Mouse (Mus musculus): ENCODE data around the gene Sh3kbp1. TPM values are rescaled to one million over a fixed set of nuclear protein-coding genes. Genes with fewer than 3 reads are reported as not detected.

The Sh3kbp1 gene
- polyA plus RNA-seq, 1 experiment from 2014 or later = 9.7 TPM

- TF ChIP-seq EP300 (IDR thresholded peaks at IDR 0.05; ENCODE audit: low read depth) (no peak), CTCF (IDR thresholded peaks at IDR 0.05; ENCODE audit: low read depth) (no peak)
- H3K36me3 ChIP-seq (replicated peaks; ENCODE audit: insufficient read depth, low read length) = no peaks in the 10 kb centered on the region
- WGBS (ENCODE audit: insufficient replicate concordance) = 74% methylated on average over 2 of the region's 2 CpGs
- no peak overlapping the region for H3K27ac ChIP-seq (ENCODE audit: low read depth)
- no peaks in the 10 kb centered on the region for H3K27me3 ChIP-seq (ENCODE audit: insufficient read depth, low read length)
- no peak overlapping the region for H3K4me3 ChIP-seq (ENCODE audit: low read depth, low read length)
- DNase-seq = no peak
- no peak overlapping the region for H3K4me2 ChIP-seq (ENCODE audit: low read depth, low read length)
- no peak overlapping the region for H3K9ac ChIP-seq (replicated peaks)
- no peaks in the 10 kb centered on the region for H3K9me3 ChIP-seq (ENCODE audit: low read length)
- ATAC-seq = no peak
- no peaks in the 10 kb centered on the region for H3K4me1 ChIP-seq (ENCODE audit: insufficient read depth)
These were observed 75.8 kb downstream of the Sh3kbp1 start for GRCm38 (mm10) chrX:159702850-159703249.

GRCm38 (mm10) chrX:159704381-159705004, 77.4 kb downstream of the Sh3kbp1 start:
- no peak for TF ChIP-seq CTCF (IDR thresholded peaks at IDR 0.05; ENCODE audit: low read depth)
- no peak for TF ChIP-seq EP300 (IDR thresholded peaks at IDR 0.05; ENCODE audit: low read depth)
- H3K27ac ChIP-seq (ENCODE audit: low read depth) = no peak overlapping the region
- ATAC-seq (no peak), DNase-seq (no peak)
- H3K36me3 ChIP-seq (replicated peaks; ENCODE audit: insufficient read depth, low read length) = no peaks in the 10 kb centered on the region
- H3K4me1 ChIP-seq (ENCODE audit: insufficient read depth) = no peaks in the 10 kb centered on the region
- H3K4me3 ChIP-seq (ENCODE audit: low read depth, low read length) = no peak overlapping the region
- H3K9me3 ChIP-seq (ENCODE audit: low read length) = no peaks in the 10 kb centered on the region
- H3K4me2 ChIP-seq (ENCODE audit: low read depth, low read length) = no peak overlapping the region
- 63% methylated on average over 4 of the region's 4 CpGs for WGBS (ENCODE audit: insufficient replicate concordance)
- H3K27me3 ChIP-seq (ENCODE audit: insufficient read depth, low read length) = no peaks in the 10 kb centered on the region
- H3K9ac ChIP-seq (replicated peaks) = no peak overlapping the region

- H3K9ac ChIP-seq (replicated peaks) = no peak overlapping the region
- DNase-seq (no peak), ATAC-seq (no peak)
- no peak for TF ChIP-seq EP300 (IDR thresholded peaks at IDR 0.05; ENCODE audit: low read depth)
- TF ChIP-seq CTCF (IDR thresholded peaks at IDR 0.05; ENCODE audit: low read depth) = no peak
- no peak overlapping the region for H3K27ac ChIP-seq (ENCODE audit: low read depth)
- no peak overlapping the region for H3K4me2 ChIP-seq (ENCODE audit: low read depth, low read length)
- H3K27me3 ChIP-seq (ENCODE audit: insufficient read depth, low read length) = no peaks in the 10 kb centered on the region
- H3K4me1 ChIP-seq (ENCODE audit: insufficient read depth) = no peaks in the 10 kb centered on the region
- H3K4me3 ChIP-seq (ENCODE audit: low read depth, low read length) = no peak overlapping the region
- no peaks in the 10 kb centered on the region for H3K9me3 ChIP-seq (ENCODE audit: low read length)
- 69% methylated on average over 2 of the region's 2 CpGs for WGBS (ENCODE audit: insufficient replicate concordance)
- no peaks in the 10 kb centered on the region for H3K36me3 ChIP-seq (replicated peaks; ENCODE audit: insufficient read depth, low read length)
These were observed 78.3 kb downstream of the Sh3kbp1 start for GRCm38 (mm10) chrX:159705412-159705811.

DNA sequence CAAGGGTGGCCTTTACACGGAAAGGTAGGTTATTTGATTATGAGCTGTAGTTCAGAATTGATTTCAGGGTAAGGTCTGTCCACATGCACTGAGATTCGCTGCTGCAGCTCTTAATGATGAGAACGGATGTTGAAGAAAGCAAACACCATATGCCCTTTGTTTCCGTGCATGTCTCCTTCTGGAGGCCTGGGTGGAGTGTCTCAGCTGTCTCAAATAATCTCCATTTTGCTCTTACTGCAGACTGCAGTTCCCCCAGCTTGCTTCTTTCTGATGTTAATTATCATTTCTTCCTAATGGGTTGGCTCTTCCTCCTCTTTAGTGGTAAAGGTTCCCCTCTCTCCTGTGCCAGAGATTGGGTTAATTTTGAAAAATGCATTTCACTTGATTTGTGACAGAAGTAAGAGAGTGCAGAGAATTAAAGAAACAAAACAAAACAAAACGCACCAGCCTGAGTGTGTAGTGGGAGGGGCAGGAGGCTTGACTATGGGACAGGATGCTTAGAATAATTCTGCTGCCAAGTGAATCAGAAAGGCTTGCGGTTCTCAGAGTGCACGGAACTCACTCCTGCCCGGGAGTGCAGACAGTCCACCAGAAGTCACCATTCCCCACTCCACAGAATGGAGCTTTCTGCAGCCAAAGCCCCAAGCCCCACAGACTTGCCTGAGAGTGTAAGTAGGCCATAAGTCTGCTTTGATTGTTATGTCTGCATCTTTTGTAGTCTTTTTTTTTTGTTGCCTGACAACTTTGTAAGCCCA, 81.2 kb downstream of the Sh3kbp1 start:
- no peak for DNase-seq
- Histone ChIP-seq H3K4me1 (ENCODE audit: insufficient read depth) (no peaks in the 10 kb centered on the region), H3K4me3 (ENCODE audit: low read depth, low read length) (no peak overlapping the region), H3K4me2 (ENCODE audit: low read depth, low read length) (0 out of 2 replicates have a peak overlapping the region, but pooled peaks have one; percentile 20), H3K36me3 (replicated peaks; ENCODE audit: insufficient read depth, low read length) (no peaks in the 10 kb centered on the region), H3K9ac (replicated peaks) (no peak overlapping the region), H3K27me3 (ENCODE audit: insufficient read depth, low read length) (no peaks in the 10 kb centered on the region), H3K9me3 (ENCODE audit: low read length) (no peaks in the 10 kb centered on the region), H3K27ac (ENCODE audit: low read depth) (no peak overlapping the region)
- no peak for ATAC-seq
- no peak for TF ChIP-seq EP300 (IDR thresholded peaks at IDR 0.05; ENCODE audit: low read depth)
- no peak for TF ChIP-seq CTCF (IDR thresholded peaks at IDR 0.05; ENCODE audit: low read depth)
- 40% methylated on average over 8 of the region's 8 CpGs for WGBS (ENCODE audit: insufficient replicate concordance)

- WGBS (ENCODE audit: insufficient replicate concordance) = 77% methylated on average over 6 of the region's 6 CpGs
- Histone ChIP-seq H3K4me3 (ENCODE audit: low read depth, low read length) (no peak overlapping the region), H3K9me3 (ENCODE audit: low read length) (no peaks in the 10 kb centered on the region), H3K9ac (replicated peaks) (no peak overlapping the region), H3K36me3 (replicated peaks; ENCODE audit: insufficient read depth, low read length) (no peaks in the 10 kb centered on the region), H3K4me2 (ENCODE audit: low read depth, low read length) (no peak overlapping the region), H3K4me1 (ENCODE audit: insufficient read depth) (no peaks in the 10 kb centered on the region), H3K27me3 (ENCODE audit: insufficient read depth, low read length) (no peaks in the 10 kb centered on the region), H3K27ac (ENCODE audit: low read depth) (no peak overlapping the region)
- TF ChIP-seq CTCF (IDR thresholded peaks at IDR 0.05; ENCODE audit: low read depth) = no peak
- no peak for TF ChIP-seq EP300 (IDR thresholded peaks at IDR 0.05; ENCODE audit: low read depth)
- ATAC-seq = no peak
- no peak for DNase-seq
These were observed 82.2 kb downstream of the Sh3kbp1 start for GRCm38 (mm10) chrX:159709296-159709695.

DNA sequence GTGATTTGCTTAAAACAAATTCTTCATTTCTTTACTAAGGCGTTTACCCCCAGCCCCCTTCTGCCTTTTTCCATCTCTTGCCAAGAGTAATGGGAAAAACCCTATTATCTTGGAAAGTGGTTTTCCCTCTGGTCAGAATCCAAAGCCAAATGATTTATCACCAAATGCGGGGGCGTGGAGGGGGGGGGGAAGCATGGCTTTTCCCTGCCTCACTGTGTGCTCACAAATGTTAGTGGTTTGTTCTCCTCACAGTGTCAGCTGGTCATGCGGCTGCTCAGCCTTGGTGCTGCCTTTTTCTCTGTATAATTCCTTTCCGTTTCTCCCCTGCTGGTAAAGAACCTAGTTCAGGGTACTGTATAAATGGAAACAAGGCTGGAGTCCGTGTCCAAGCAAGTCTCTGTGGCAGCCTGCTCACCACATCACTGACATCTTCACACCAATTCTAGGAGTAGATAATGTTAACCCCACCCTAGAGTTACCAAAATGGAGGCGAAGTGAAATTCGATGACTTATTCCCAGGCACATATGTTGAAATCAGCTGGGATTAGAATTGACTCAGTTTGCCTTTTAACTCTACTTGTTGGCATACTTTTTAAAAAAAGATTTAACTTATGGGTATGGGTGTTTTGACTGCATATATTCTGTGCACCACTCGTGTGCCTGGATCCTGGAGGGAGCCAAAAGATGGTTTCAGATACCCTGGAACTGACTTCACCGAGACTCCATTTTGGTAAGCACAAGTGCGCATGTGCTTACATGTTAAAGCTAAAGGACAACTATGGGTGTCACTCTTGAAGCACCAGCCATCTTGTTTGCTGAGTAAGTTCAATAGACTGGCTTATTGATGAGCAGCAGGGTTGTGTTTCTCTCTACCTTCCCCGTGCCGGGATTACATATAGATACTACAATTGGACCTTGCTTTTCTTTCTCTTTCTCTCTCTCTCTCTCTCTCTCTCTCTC, 84.3 kb downstream of the Sh3kbp1 start:
- DNase-seq (no peak), ATAC-seq (no peak)
- Histone ChIP-seq H3K36me3 (replicated peaks; ENCODE audit: insufficient read depth, low read length) (no peaks in the 10 kb centered on the region), H3K4me1 (ENCODE audit: insufficient read depth) (no peaks in the 10 kb centered on the region), H3K9me3 (ENCODE audit: low read length) (no peaks in the 10 kb centered on the region), H3K4me3 (ENCODE audit: low read depth, low read length) (no peak overlapping the region), H3K4me2 (ENCODE audit: low read depth, low read length) (no peak overlapping the region), H3K27ac (ENCODE audit: low read depth) (no peak overlapping the region), H3K9ac (replicated peaks) (no peak overlapping the region), H3K27me3 (ENCODE audit: insufficient read depth, low read length) (no peaks in the 10 kb centered on the region)
- no peak for TF ChIP-seq CTCF (IDR thresholded peaks at IDR 0.05; ENCODE audit: low read depth)
- no peak for TF ChIP-seq EP300 (IDR thresholded peaks at IDR 0.05; ENCODE audit: low read depth)
- WGBS (ENCODE audit: insufficient replicate concordance) = 78% methylated on average over 13 of the region's 13 CpGs
